Mouse (Mus musculus) macrophage (primary cell): ENCODE data around the gene Rgs8. TPM values are rescaled to one million over a fixed set of nuclear protein-coding genes. Genes with fewer than 3 reads are reported as not detected.

ENCODE experiments used
- H3K27ac ChIP-seq: fragments of 350-480 bp; formaldehyde crosslinking; 2 replicates; pipeline ENCODE4 v1.9.0; 2021
- H3K36me3 ChIP-seq: fragments of 350-480 bp; formaldehyde crosslinking; 2 replicates; pipeline ENCODE4 v1.9.0; 2021; ENCODE audit errors: inconsistent target
- H3K4me3 ChIP-seq: fragments of 350-480 bp; formaldehyde crosslinking; 2 replicates; pipeline ENCODE4 v1.9.0; 2021; ENCODE audit errors: inconsistent target
- H3K79me2 ChIP-seq: fragments of 350-480 bp; formaldehyde crosslinking; 2 replicates; pipeline ENCODE4 v1.9.0; 2021; ENCODE audit errors: inconsistent target
- WGBS: methylation state at CpG from one replicate; pipeline ENCODE4 v1.1.7; 2026; ENCODE audit warnings: inconsistent platforms; ENCODE audit not compliant: missing documents; 5-methylcytosine and 5-hydroxymethylcytosine counted together
- polyA plus RNA-seq: library from polyadenylated mRNA; stranded (reverse); fragments of 250-400 nt; gene quantifications from 3 replicates; pipeline ENCODE4 v1.2.4, GENCODE M21; 2018; ENCODE audit warnings: inconsistent platforms
- total RNA-seq, 78 experiments: library from RNA; depleted of rRNA; stranded (reverse); fragments of 250-400 nt; gene quantifications; 1 replicate in 9 of 78; 2 replicates in 24 of 78; 3 replicates in 43 of 78; 4 replicates in 2 of 78; pipeline ENCODE4 v1.2.4; 2018; ENCODE audit warnings: inconsistent platforms in 56 of 78

Gene Rgs8
- not detected for total RNA-seq (2018; cell fraction: chromatin; rRNA removed)
- total RNA-seq (2018; cell fraction: cytosol; rRNA removed) = not detected
- not detected for total RNA-seq (2018; cell fraction: nucleus; rRNA removed)
- polyA plus RNA-seq = not detected in 3 replicates

DNA sequence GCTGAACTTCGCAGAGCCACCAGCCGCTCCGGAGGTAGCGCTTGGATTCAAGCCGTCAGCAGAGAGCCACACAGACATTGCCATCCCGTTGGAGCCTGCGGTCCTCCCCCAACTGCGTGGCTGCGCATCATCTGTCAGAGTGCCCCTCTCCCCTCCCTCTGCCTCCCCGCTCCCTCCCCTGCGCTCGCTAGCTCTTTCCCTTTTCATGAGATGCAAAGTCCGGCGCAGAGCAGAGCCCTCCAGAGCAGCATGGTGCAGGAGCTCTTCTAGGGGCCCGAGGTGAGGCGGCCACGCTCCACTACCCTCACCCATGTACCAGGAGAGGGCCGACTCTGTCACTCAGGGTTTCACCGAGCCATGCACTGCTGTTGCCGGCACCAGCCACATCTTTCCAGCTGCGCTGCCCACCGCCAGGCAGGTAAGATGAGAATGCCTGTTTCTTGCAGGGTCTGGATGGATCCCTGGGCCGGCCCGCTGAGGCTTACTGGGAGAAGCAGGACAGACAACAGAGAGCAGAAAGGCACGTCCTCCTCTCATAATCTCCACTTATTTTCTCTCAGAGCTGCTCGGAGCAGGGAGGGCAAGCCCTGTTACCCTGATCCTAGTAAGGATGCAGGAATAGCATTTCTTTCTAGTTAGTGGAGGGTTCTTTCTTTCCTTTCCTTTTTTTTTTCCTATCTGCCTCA is at the start of gene Rgs8:
Gene Rgs8, plus strand, starts transcription at position 88 of the 686 bp plus-strand sequence.
- H3K4me3 ChIP-seq = no peak within 1 kb of the TSS

DNA sequence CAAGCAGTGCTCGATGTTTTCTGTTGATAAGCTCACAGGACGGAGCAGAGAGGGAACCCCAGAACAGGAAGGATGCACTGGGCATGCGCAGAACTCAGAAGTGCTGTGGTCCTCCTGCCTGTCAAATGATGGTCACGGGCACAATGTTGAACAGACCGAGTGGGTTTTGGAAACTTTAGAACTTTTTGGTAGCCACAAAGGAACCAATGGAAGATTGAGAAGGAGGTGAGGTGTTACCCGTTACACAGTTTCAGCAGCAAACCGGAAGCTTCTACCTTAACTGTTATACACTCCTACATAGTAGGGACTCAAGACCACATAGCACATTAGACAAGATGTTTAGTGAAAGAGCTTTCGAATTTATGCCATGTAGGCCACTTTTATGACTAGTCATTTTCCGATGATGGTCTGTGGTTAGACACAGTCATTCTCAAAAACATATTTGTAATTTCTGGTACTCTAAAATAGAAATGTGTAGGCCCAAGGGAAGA is 35.4 kb upstream of the Rgs8 start:
- Histone ChIP-seq H3K4me3 (no peak overlapping the region), H3K36me3 (no peaks in the 10 kb centered on the region), H3K79me2 (no peaks in the 10 kb centered on the region), H3K27ac (no peak overlapping the region)
- WGBS = 33% methylated on average over 9 of the region's 9 CpGs

More for the DNA sequence above, at the start of gene Rgs8:
- no peaks in the 10 kb centered on the region for H3K79me2 ChIP-seq
- WGBS = 13% methylated on average over 26 of the region's 26 CpGs
- no peak within 1 kb of the TSS for H3K27ac ChIP-seq
- H3K36me3 ChIP-seq = no peaks in the 10 kb centered on the region

- Histone ChIP-seq H3K27ac (no peak overlapping the region), H3K79me2 (no peaks in the 10 kb centered on the region), H3K4me3 (no peak overlapping the region), H3K36me3 (no peaks in the 10 kb centered on the region)
- WGBS = 17% methylated on average over 4 of the region's 4 CpGs
These were observed 29.8 kb upstream of the Rgs8 start for GRCm38 (mm10) chr1:153623036-153623435.

- H3K36me3 ChIP-seq = no peaks in the 10 kb centered on the region
- H3K79me2 ChIP-seq = no peaks in the 10 kb centered on the region
- 28% methylated on average over 6 of the region's 6 CpGs for WGBS
- no peak overlapping the region for H3K27ac ChIP-seq
- no peak overlapping the region for H3K4me3 ChIP-seq
These were observed 20.1 kb upstream of the Rgs8 start for GRCm38 (mm10) chr1:153632686-153633085.

GRCm38 (mm10) chr1:153635056-153635455 is 17.8 kb upstream of the Rgs8 start:
- no peak overlapping the region for H3K4me3 ChIP-seq
- WGBS = 50% methylated on average over 5 of the region's 5 CpGs
- no peaks in the 10 kb centered on the region for H3K79me2 ChIP-seq
- H3K36me3 ChIP-seq = no peaks in the 10 kb centered on the region
- no peak overlapping the region for H3K27ac ChIP-seq

DNA sequence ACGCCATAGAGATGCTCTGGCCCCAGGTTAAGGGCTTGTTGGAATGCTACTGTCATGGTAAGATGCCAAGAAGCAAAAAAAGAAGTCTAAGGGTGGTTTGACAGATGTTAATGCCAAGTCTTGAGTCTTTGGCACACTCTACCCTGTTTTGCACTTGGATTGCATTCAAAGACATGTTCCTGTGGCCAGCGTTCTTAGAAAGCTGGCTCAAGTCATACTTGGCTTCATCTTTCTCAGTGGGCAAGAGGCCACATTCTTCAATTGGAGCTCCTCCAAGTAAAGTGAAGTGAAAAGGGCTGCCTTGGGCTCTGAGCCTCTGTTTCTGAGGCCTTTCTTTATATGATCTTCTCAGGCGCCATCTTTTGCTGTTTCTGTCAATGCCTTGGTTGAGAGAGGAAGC is 17.3 kb upstream of the Rgs8 start:
- H3K27ac ChIP-seq = no peak overlapping the region
- H3K4me3 ChIP-seq = no peak overlapping the region
- H3K79me2 ChIP-seq = no peaks in the 10 kb centered on the region
- 90% methylated on average over 3 of the region's 3 CpGs for WGBS
- no peaks in the 10 kb centered on the region for H3K36me3 ChIP-seq

DNA sequence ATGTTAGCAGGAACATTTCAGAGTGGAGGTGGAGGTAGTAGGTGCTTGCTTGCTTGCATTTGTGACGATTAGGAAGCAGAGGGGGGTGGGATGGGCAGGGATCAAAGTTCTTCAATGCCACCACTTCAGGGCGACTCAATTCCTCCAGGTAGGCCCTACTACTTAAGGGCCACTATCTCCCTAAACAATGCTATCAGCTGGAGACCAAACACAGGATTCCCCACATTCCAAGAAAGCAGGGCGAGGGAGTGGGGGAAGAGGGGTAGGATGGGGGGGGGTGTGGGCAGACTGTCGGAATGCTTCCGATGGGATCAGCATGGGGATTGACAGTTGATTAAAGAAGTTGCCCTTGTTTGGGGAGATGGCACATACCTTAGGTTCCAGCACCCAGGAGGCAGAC is 16.0 kb upstream of the Rgs8 start:
- WGBS = 95% methylated on average over 5 of the region's 5 CpGs
- Histone ChIP-seq H3K4me3 (no peak overlapping the region), H3K79me2 (no peaks in the 10 kb centered on the region), H3K27ac (no peak overlapping the region), H3K36me3 (no peaks in the 10 kb centered on the region)

DNA sequence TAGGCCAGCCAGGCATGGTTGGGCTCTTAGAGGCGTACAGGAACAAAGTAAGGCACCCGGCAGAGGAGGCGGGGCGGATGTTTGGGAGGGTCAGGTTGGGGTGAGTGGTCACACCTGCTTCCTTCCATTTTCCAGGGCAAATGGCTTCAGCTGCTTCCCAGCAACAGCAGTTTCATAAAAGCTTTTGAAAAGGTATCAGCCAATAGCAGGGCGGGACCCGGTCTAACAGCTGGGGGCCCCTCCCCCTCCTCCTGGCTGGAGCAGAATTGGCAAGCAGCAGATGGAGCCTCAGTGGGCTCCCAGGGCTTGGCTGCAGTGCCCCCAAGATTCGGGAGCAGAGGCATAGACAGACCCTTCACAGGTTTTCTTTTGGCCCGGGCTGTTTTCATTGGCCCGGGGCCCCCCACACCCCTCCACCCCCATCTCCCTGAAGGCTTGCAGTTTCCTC is 11.3 kb upstream of the Rgs8 start:
- Histone ChIP-seq H3K4me3 (no peak overlapping the region), H3K36me3 (no peaks in the 10 kb centered on the region), H3K27ac (no peak overlapping the region), H3K79me2 (no peaks in the 10 kb centered on the region)
- WGBS = 25% methylated on average over 9 of the region's 9 CpGs

GRCm38 (mm10) chr1:153641940-153642501 is 10.8 kb upstream of the Rgs8 start:
- 76% methylated on average over 13 of the region's 13 CpGs for WGBS
- no peak overlapping the region for H3K4me3 ChIP-seq
- no peak overlapping the region for H3K27ac ChIP-seq
- H3K79me2 ChIP-seq = no peaks in the 10 kb centered on the region
- no peaks in the 10 kb centered on the region for H3K36me3 ChIP-seq

GRCm38 (mm10) chr1:153653674-153654073 is 849 bp downstream of the Rgs8 start:
- Histone ChIP-seq H3K4me3 (no peak overlapping the region), H3K27ac (no peak overlapping the region), H3K36me3 (no peaks in the 10 kb centered on the region), H3K79me2 (no peaks in the 10 kb centered on the region)
- 36% methylated on average over 5 of the region's 5 CpGs for WGBS

GRCm38 (mm10) chr1:153659666-153660065 is 6.8 kb downstream of the Rgs8 start:
- WGBS = 79% methylated on average over 8 of the region's 9 CpGs
- H3K27ac ChIP-seq = no peak overlapping the region
- H3K4me3 ChIP-seq = no peak overlapping the region
- no peaks in the 10 kb centered on the region for H3K36me3 ChIP-seq
- H3K79me2 ChIP-seq = no peaks in the 10 kb centered on the region

GRCm38 (mm10) chr1:153660982-153661688 is 8.3 kb downstream of the Rgs8 start:
- no peaks in the 10 kb centered on the region for H3K36me3 ChIP-seq
- 71% methylated on average over 15 of the region's 15 CpGs for WGBS
- H3K79me2 ChIP-seq = no peaks in the 10 kb centered on the region
- no peak overlapping the region for H3K27ac ChIP-seq
- H3K4me3 ChIP-seq = no peak overlapping the region

- no peak overlapping the region for H3K4me3 ChIP-seq
- H3K27ac ChIP-seq = no peak overlapping the region
- H3K36me3 ChIP-seq = no peaks in the 10 kb centered on the region
- H3K79me2 ChIP-seq = no peaks in the 10 kb centered on the region
- WGBS = 79% methylated on average over 4 of the region's 4 CpGs
These were observed 8.8 kb downstream of the Rgs8 start for GRCm38 (mm10) chr1:153661689-153662002.

DNA sequence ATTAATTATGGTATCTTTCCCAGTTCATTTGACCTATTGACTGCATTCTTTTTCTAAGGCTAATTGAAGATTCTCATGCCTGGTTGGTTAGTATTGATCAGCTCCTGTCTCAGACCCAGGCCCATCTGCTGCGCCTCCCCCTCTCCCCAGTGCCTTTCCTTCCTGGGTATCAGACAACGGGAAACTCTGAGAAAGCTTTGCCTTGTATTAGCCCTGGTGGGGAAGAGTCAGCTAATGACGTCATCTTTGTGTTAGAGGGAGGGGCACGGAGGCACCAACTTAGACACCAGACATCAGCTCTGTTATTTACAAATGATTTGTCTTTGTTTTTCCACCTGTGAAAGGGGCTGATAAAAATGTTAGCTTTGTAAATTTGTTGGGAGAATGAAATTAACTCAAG is 9.5 kb downstream of the Rgs8 start:
- no peak overlapping the region for H3K27ac ChIP-seq

More for the DNA sequence above, 9.5 kb downstream of the Rgs8 start:
- Histone ChIP-seq H3K36me3 (no peaks in the 10 kb centered on the region), H3K4me3 (no peak overlapping the region), H3K79me2 (no peaks in the 10 kb centered on the region)
- WGBS = 50% methylated on average over 4 of the region's 4 CpGs
